Mouse (Mus musculus): ENCODE data around the gene Mafg.

- TF ChIP-seq CTCF (conservative IDR thresholded peaks at IDR 0.05; ENCODE audit: low read length) (no peak), NANOG (IDR thresholded peaks at IDR 0.05; ENCODE audit: borderline replicate concordance, low read length) (no peak), POU5F1 (IDR thresholded peaks at IDR 0.05; ENCODE audit: borderline replicate concordance, low read length) (no peak)
Measured at GRCm38 (mm10) chr11:120676951-120677350, 43.6 kb upstream of the Mafg start.

Data from E14TG2a.4 (cell line).